Mouse (Mus musculus): Measurements from ENCODE around the gene Gm42372. TPM values are rescaled to one million over a fixed set of nuclear protein-coding genes. Genes with fewer than 3 reads are reported as not detected.
A peak's percentile ranks its signal among the peaks of the same experiment; 100 is the strongest.

The Gm42372 gene
- total RNA-seq (2014; rRNA removed) (48.8 and 49.0 TPM in 2 replicates), polyA plus RNA-seq (2015; fragmentation: Nextera tagmentation; extraction: Ambion mirVana) (9.0 and 9.2 TPM in 2 replicates)

DNA sequence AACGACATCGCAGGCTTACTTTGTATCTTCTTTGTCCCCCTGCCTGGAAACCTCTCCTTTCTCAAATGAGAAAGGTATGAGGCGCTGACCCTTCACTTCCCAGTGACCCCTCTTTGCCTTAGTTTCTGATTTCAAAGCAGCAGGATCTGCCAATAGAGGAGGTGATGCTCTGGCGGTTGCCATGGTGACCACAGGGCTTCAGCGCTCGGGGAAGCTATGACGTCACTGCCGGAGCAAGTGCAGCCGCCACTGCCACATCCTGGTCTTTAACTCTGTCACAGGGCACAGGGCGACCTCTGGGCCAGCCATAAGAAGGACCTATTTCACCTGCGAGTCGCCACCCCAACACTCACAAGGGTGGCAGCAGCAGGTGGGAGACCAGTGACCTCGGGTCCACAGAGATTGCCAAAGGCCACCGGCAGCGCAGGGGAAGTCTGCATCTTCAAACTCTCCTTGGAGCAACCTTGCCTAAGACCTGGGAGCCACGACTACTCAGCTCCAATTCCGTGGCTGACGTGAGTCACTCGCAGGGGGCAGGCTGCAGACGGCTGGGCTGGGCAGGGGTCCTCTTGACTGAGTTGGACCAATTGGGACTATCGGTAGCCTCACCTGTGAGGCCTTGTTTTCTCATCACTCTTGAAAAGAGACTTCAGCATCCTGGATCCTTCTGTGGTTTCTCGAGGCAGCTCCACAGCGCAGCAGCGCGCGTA, at the start of gene Gm42372:
Gm42372 (plus strand) TSS at position 228 of the 710 bp plus-strand sequence.
- ATAC-seq (ENCODE audit: low FRiP score) = peak; percentile 92
- WGBS = 21% methylated on average over 26 of the region's 26 CpGs
- H3K4me2 ChIP-seq (ENCODE audit: low read depth, low read length, poor library complexity, severe bottlenecking) = peak within 1 kb of the TSS; percentile 58
- peak; percentile 93 for DNase-seq (ENCODE audit: low spot score)
- peak within 1 kb of the TSS; percentile 82 for H3K27ac ChIP-seq (ENCODE audit: low read depth, low read length)
- no peaks in the 10 kb centered on the region for H3K36me3 ChIP-seq (ENCODE audit: insufficient read depth, low read length)
- peak within 1 kb of the TSS; percentile 66 for H3K9ac ChIP-seq (replicated peaks; ENCODE audit: low read length, poor library complexity, severe bottlenecking)
- H3K9me3 ChIP-seq (ENCODE audit: low read length) = no peaks in the 10 kb centered on the region
- TF ChIP-seq CTCF (IDR thresholded peaks at IDR 0.05) = no peak
- H3K4me1 ChIP-seq (ENCODE audit: insufficient read depth, low read length) = peaks cover 19% of the 10 kb centered on the region
- peak within 1 kb of the TSS; percentile 44 for H3K4me3 ChIP-seq (ENCODE audit: low read depth, low read length)
- no peaks in the 10 kb centered on the region for H3K27me3 ChIP-seq (ENCODE audit: insufficient read depth, low read length)

DNA sequence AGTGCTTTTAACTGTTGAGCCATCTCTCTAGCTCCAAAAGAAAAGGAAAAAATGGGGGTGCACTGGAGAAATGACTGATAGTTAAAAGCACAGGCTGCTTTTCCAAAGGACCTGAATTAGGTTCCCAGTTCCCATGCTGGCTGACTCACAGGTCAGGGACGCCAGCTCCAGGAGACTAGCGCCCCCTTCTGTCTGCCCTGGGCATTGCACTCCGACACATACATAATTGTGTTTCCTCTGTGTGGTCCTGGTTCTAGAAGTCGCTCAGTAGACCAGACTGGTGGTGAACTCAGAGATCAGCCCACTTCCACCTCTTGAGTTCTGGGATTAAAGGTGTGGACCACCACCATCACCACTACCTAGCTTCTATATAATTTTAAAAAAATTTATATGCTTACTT, 45.6 kb upstream of the Gm42372 start:
- no peak for ATAC-seq (ENCODE audit: low FRiP score)
- H3K36me3 ChIP-seq (ENCODE audit: insufficient read depth, low read length) = no peaks in the 10 kb centered on the region
- peak; percentile 61 for TF ChIP-seq CTCF (IDR thresholded peaks at IDR 0.05)
- no peak for DNase-seq (ENCODE audit: low spot score)
- no peaks in the 10 kb centered on the region for H3K9me3 ChIP-seq (ENCODE audit: low read length)
- no peak overlapping the region for H3K4me2 ChIP-seq (ENCODE audit: low read depth, low read length, poor library complexity, severe bottlenecking)
- H3K9ac ChIP-seq (replicated peaks; ENCODE audit: low read length, poor library complexity, severe bottlenecking) = no peak overlapping the region
- WGBS = 57% methylated on average over 4 of the region's 4 CpGs
- peaks cover 20% of the 10 kb centered on the region for H3K4me1 ChIP-seq (ENCODE audit: insufficient read depth, low read length)
- no peak overlapping the region for H3K27ac ChIP-seq (ENCODE audit: low read depth, low read length)
- H3K4me3 ChIP-seq (ENCODE audit: low read depth, low read length) = no peak overlapping the region
- no peaks in the 10 kb centered on the region for H3K27me3 ChIP-seq (ENCODE audit: insufficient read depth, low read length)

DNA sequence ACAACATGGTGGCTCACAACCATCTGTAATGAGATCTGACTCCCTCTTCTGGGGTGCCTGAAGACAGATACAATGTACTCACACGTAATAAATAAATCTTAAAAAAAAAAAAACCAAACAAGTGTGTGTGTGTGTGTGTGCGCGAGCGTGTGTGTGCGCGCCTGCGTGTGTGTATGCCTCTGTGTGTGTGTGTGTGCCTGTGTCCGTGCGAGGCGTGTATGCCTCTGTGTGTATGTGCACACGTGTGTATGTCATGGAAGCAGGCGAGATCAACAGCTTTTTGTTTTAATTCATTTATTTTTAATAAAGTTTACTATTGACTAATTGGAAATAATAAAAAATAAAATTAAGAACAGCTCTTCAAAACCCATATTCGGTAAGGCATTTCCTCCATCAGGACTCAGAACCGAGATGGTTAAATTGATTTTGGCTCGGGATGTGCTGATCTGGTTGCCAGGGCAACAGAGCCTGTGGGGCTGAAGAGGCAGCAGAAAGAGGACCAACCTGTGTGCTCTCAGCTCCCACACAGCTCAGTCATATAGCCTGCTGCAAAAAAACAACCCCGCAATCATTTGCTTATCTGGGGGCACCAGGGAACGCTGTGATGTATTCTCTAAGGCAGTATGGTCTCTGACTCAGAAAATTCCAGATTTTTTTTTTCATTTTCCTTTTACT, 44.6 kb upstream of the Gm42372 start:
- WGBS = 48% methylated on average over 17 of the region's 17 CpGs
- peak; percentile 93 for DNase-seq (ENCODE audit: low spot score)
- peak overlapping the region; percentile 16; the same call in 1 of the 2 replicates for H3K4me2 ChIP-seq (ENCODE audit: low read depth, low read length, poor library complexity, severe bottlenecking)
- TF ChIP-seq CTCF (IDR thresholded peaks at IDR 0.05) = no peak
- peak overlapping the region; percentile 76 for H3K27ac ChIP-seq (ENCODE audit: low read depth, low read length)
- no peak overlapping the region for H3K4me3 ChIP-seq (ENCODE audit: low read depth, low read length)
- peaks cover 23% of the 10 kb centered on the region for H3K4me1 ChIP-seq (ENCODE audit: insufficient read depth, low read length)
- ATAC-seq (ENCODE audit: low FRiP score) = peak; percentile 80
- H3K27me3 ChIP-seq (ENCODE audit: insufficient read depth, low read length) = no peaks in the 10 kb centered on the region
- no peak overlapping the region for H3K9ac ChIP-seq (replicated peaks; ENCODE audit: low read length, poor library complexity, severe bottlenecking)
- H3K9me3 ChIP-seq (ENCODE audit: low read length) = no peaks in the 10 kb centered on the region
- H3K36me3 ChIP-seq (ENCODE audit: insufficient read depth, low read length) = no peaks in the 10 kb centered on the region

DNA sequence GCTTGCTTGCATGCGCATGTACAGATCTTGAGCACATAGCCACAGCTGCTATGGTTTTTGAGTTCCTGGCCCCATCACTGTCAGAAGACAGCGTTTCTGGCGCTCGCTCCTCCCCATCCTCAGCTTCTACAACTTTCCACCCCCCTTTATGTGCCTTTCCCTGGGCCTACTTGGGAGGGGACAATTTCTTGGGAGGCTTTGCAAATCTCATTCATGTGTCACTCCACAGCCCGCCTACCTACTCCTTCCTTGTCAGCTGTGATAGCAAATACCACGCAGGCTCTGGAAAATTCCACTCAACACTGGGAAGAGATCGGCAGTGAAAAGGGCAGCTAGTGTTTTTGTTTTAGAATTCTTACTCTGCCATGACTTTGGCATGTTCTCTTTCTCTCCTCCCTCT, 42.6 kb upstream of the Gm42372 start:
- ATAC-seq (ENCODE audit: low FRiP score) = no peak
- 16% methylated on average over 7 of the region's 7 CpGs for WGBS

GRCm38 (mm10) chr7:16942861-16943260, 40.0 kb upstream of the Gm42372 start:
- Histone ChIP-seq H3K27me3 (ENCODE audit: insufficient read depth, low read length) (no peaks in the 10 kb centered on the region), H3K9me3 (ENCODE audit: low read length) (no peaks in the 10 kb centered on the region), H3K9ac (replicated peaks; ENCODE audit: low read length, poor library complexity, severe bottlenecking) (no peak overlapping the region), H3K4me3 (ENCODE audit: low read depth, low read length) (no peak overlapping the region), H3K4me1 (ENCODE audit: insufficient read depth, low read length) (peaks cover 30% of the 10 kb centered on the region), H3K27ac (ENCODE audit: low read depth, low read length) (peak overlapping the region; percentile 93), H3K36me3 (ENCODE audit: insufficient read depth, low read length) (no peaks in the 10 kb centered on the region), H3K4me2 (ENCODE audit: low read depth, low read length, poor library complexity, severe bottlenecking) (no peak overlapping the region)
- ATAC-seq (ENCODE audit: low FRiP score) (no peak), DNase-seq (ENCODE audit: low spot score) (peak; percentile 72)
- no peak for TF ChIP-seq CTCF (IDR thresholded peaks at IDR 0.05)
- WGBS = 24% methylated on average over 4 of the region's 4 CpGs

More for the DNA sequence above, 42.6 kb upstream of the Gm42372 start:
- Histone ChIP-seq H3K9me3 (ENCODE audit: low read length) (no peaks in the 10 kb centered on the region), H3K4me3 (ENCODE audit: low read depth, low read length) (no peak overlapping the region), H3K36me3 (ENCODE audit: insufficient read depth, low read length) (no peaks in the 10 kb centered on the region), H3K27me3 (ENCODE audit: insufficient read depth, low read length) (no peaks in the 10 kb centered on the region), H3K27ac (ENCODE audit: low read depth, low read length) (peak overlapping the region; percentile 65), H3K4me2 (ENCODE audit: low read depth, low read length, poor library complexity, severe bottlenecking) (no peak overlapping the region), H3K4me1 (ENCODE audit: insufficient read depth, low read length) (peaks cover 30% of the 10 kb centered on the region), H3K9ac (replicated peaks; ENCODE audit: low read length, poor library complexity, severe bottlenecking) (no peak overlapping the region)
- TF ChIP-seq CTCF (IDR thresholded peaks at IDR 0.05) = no peak
- peak; percentile 36 for DNase-seq (ENCODE audit: low spot score)

All from midbrain, postnatal 0 days (tissue).